Mouse (Mus musculus) MEL (cell line): ENCODE measurements around the gene Unc13c. TPM values are rescaled to one million over a fixed set of nuclear protein-coding genes. Genes with fewer than 3 reads are reported as not detected.

Source experiments
- DNase-seq: peaks from one replicate; pipeline ENCODE4 v3.0.0; 2011; ENCODE audit warnings: low read depth, low spot score
- H3K27ac ChIP-seq: 2 replicates; pipeline ENCODE4 v1.5.1; 2012; ENCODE audit warnings: low read depth, mild to moderate bottlenecking, control low read depth, low read length, moderate library complexity; ENCODE audit not compliant: control insufficient read depth
- H3K27me3 ChIP-seq, 2 experiments: fragments of 150-350 bp in 1 of 2; sonication (generic) in 1 of 2; 2 replicates each; pipeline ENCODE4 v1.6.1; 2012; ENCODE audit warnings: low read length in 2 of 2, mild to moderate bottlenecking in 2 of 2, improper control_type of control experiment in 1 of 2, moderate library complexity in 1 of 2; ENCODE audit not compliant: insufficient read depth in 2 of 2, control insufficient read depth in 1 of 2
- H3K36me3 ChIP-seq, 2 experiments: 2 replicates each; pipeline ENCODE4 v1.6.1; 2012 to 2014; ENCODE audit warnings: low read length in 2 of 2, improper control_type of control experiment in 1 of 2, inconsistent platforms in 1 of 2, mild to moderate bottlenecking in 1 of 2; ENCODE audit not compliant: insufficient read depth in 2 of 2, control insufficient read depth in 1 of 2
- H3K4me1 ChIP-seq, 2 experiments: fragments of 150-350 bp in 1 of 2; sonication (generic) in 1 of 2; 2 replicates each; pipeline ENCODE4 v1.6.1; 2012; ENCODE audit warnings: low read length in 2 of 2, improper control_type of control experiment in 1 of 2, mild to moderate bottlenecking in 1 of 2; ENCODE audit not compliant: insufficient read depth in 2 of 2, control insufficient read depth in 1 of 2
- H3K4me3 ChIP-seq, 2 experiments: fragments of 150-350 bp in 1 of 2; sonication (generic) in 1 of 2; 2 replicates each; pipeline ENCODE4 v1.5.1; 2012; ENCODE audit warnings: low read depth in 2 of 2, low read length in 2 of 2, mild to moderate bottlenecking in 2 of 2, moderate library complexity in 2 of 2, control low read depth in 1 of 2, improper control_type of control experiment in 1 of 2; ENCODE audit not compliant: control insufficient read depth in 1 of 2, insufficient read depth in 1 of 2
- H3K79me2 ChIP-seq: 2 replicates; pipeline ENCODE4 v1.6.1; 2012; ENCODE audit warnings: mild to moderate bottlenecking, low read length, moderate library complexity; ENCODE audit not compliant: control insufficient read depth, poor library complexity, insufficient read depth
- H3K9ac ChIP-seq: 2 replicates; pipeline ENCODE4 v1.6.1; 2012; ENCODE audit warnings: low read depth, mild to moderate bottlenecking, control low read depth, low read length, moderate library complexity; ENCODE audit not compliant: control insufficient read depth, poor library complexity, severe bottlenecking
- H3K9me3 ChIP-seq: fragments of 150-350 bp; sonication (generic); replicated peaks from 2 replicates; pipeline ENCODE4 v1.6.1; 2012; ENCODE audit warnings: mild to moderate bottlenecking, low read length, improper control_type of control experiment, moderate library complexity; ENCODE audit not compliant: insufficient read depth
- BHLHE40 ChIP-seq: IDR thresholded peaks from 2 replicates; pipeline ENCODE4 v1.6.1; 2012; ENCODE audit warnings: low read depth, mild to moderate bottlenecking, inconsistent platforms, low read length, improper control_type of control experiment, borderline replicate concordance
- EP300 ChIP-seq, 2 experiments: IDR thresholded peaks; 2 replicates each; pipeline ENCODE4 v1.6.1; 2011; ENCODE audit warnings: improper control_type of control experiment in 2 of 2, low read length in 2 of 2, low read depth in 1 of 2, mild to moderate bottlenecking in 1 of 2
- GATA1 ChIP-seq: IDR thresholded peaks from 2 replicates; pipeline ENCODE4 v1.6.1; 2011; ENCODE audit warnings: low read depth, low read length, improper control_type of control experiment
- HCFC1 ChIP-seq: IDR thresholded peaks from 2 replicates; pipeline ENCODE4 v1.6.1; 2012; ENCODE audit warnings: low read depth, mild to moderate bottlenecking, inconsistent platforms, low read length, improper control_type of control experiment, moderate library complexity
- KAT2A ChIP-seq: conservative IDR thresholded peaks from 2 replicates; pipeline ENCODE4 v1.6.1; 2012; ENCODE audit warnings: low read depth, low read length, improper control_type of control experiment, inconsistent platforms
- MEF2A ChIP-seq: IDR thresholded peaks from 2 replicates; pipeline ENCODE4 v1.6.1; 2014; ENCODE audit warnings: low read depth, mild to moderate bottlenecking, inconsistent platforms, low read length, improper control_type of control experiment; ENCODE audit not compliant: poor library complexity, insufficient replicate concordance, severe bottlenecking; ENCODE audit errors: extremely low read depth
- MXI1 ChIP-seq: IDR thresholded peaks from 2 replicates; pipeline ENCODE4 v1.6.1; 2011; ENCODE audit warnings: mild to moderate bottlenecking, low read depth, low read length, improper control_type of control experiment
- MYB ChIP-seq: IDR thresholded peaks from 2 replicates; pipeline ENCODE4 v1.6.1; 2011; ENCODE audit warnings: mild to moderate bottlenecking, low read depth, low read length, improper control_type of control experiment
- MYC ChIP-seq: IDR thresholded peaks from 2 replicates; pipeline ENCODE4 v1.6.1; 2011; ENCODE audit warnings: low read depth, mild to moderate bottlenecking, low read length, improper control_type of control experiment, moderate library complexity
- NELFE ChIP-seq: IDR thresholded peaks from 2 replicates; pipeline ENCODE4 v1.6.1; 2011; ENCODE audit warnings: low read depth, low read length, improper control_type of control experiment
- POLR2A ChIP-seq, 2 experiments: IDR thresholded peaks; 2 replicates each; pipeline ENCODE4 v1.6.1; 2011 to 2012; ENCODE audit warnings: low read length in 2 of 2, mild to moderate bottlenecking in 2 of 2, control low read depth in 1 of 2, improper control_type of control experiment in 1 of 2, low read depth in 1 of 2, moderate library complexity in 1 of 2; ENCODE audit not compliant: control insufficient read depth in 1 of 2, insufficient read depth in 1 of 2, poor library complexity in 1 of 2
- POLR2AphosphoS5 ChIP-seq: IDR thresholded peaks from 2 replicates; pipeline ENCODE4 v1.6.1; 2012; ENCODE audit warnings: low read depth, borderline replicate concordance, mild to moderate bottlenecking, inconsistent platforms, low read length, moderate library complexity, mixed read lengths
- RAD21 ChIP-seq: IDR thresholded peaks from 2 replicates; pipeline ENCODE4 v1.6.1; 2011; ENCODE audit warnings: mild to moderate bottlenecking, low read depth, low read length, improper control_type of control experiment
- SMC3 ChIP-seq: IDR thresholded peaks from 2 replicates; pipeline ENCODE4 v1.6.1; 2011; ENCODE audit warnings: low read depth, low read length, improper control_type of control experiment
- TAL1 ChIP-seq: IDR thresholded peaks from 2 replicates; pipeline ENCODE4 v1.6.1; 2012; ENCODE audit warnings: mild to moderate bottlenecking, inconsistent platforms, low read length, moderate library complexity, mixed read lengths
- TBP ChIP-seq: IDR thresholded peaks from 2 replicates; pipeline ENCODE4 v1.8.0; 2011; ENCODE audit warnings: low read depth, low read length, improper control_type of control experiment
- TCF12 ChIP-seq: IDR thresholded peaks from 2 replicates; pipeline ENCODE4 v1.6.1; 2014; ENCODE audit warnings: low read depth, mild to moderate bottlenecking, inconsistent platforms, low read length, improper control_type of control experiment, moderate library complexity
- UBTF ChIP-seq: IDR thresholded peaks from 2 replicates; pipeline ENCODE4 v1.6.1; 2012; ENCODE audit warnings: low read depth, mild to moderate bottlenecking, inconsistent platforms, low read length, improper control_type of control experiment, moderate library complexity, borderline replicate concordance; ENCODE audit not compliant: insufficient read depth
- ZKSCAN1 ChIP-seq: IDR thresholded peaks from 2 replicates; pipeline ENCODE4 v1.6.1; 2012; ENCODE audit warnings: low read depth, mild to moderate bottlenecking, inconsistent platforms, low read length, improper control_type of control experiment, moderate library complexity
- polyA plus RNA-seq, 2 experiments: library from polyadenylated mRNA; stranded (reverse) in 1 of 2; unstranded in 1 of 2; fragments of >175 nt in 1 of 2; fragments of >200 nt in 1 of 2; gene quantifications; 2 replicates each; pipeline versions ENCODE4 v1.2.1 to v1.2.4; 2012; ENCODE audit warnings: low replicate concordance in 2 of 2, low read depth in 1 of 2; ENCODE audit not compliant: insufficient read length in 2 of 2, insufficient read depth in 1 of 2, missing spikeins in 1 of 2
- total RNA-seq: library from RNA; depleted of rRNA; stranded (reverse); fragments of 300-350 nt; gene quantifications from 2 replicates; pipeline ENCODE4 v1.2.3, GENCODE M21; 2012

The Unc13c gene
- total and polyA plus RNA-seq, 3 experiments: not detected

DNA sequence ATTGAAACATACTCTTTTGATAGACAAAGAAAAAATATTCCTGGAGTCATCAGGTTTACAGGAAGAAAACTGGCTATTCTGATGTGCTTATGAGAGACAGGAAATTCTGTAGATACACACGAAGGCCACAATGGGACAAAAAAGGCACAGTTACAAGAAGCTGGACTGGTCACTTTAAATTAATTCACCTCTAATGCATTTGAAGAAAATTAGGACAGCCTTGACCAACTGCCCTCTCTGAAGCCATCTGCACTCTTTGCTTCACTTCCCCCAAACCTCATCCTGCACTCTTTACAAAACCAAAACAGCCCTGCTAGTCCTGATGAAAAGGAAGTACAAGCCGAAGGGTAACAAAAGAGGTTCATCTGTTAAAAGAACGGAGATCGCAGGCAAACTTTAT lies 194.2 kb downstream of the Unc13c start:
- no peaks in the 10 kb centered on the region for H3K4me1 ChIP-seq

DNA sequence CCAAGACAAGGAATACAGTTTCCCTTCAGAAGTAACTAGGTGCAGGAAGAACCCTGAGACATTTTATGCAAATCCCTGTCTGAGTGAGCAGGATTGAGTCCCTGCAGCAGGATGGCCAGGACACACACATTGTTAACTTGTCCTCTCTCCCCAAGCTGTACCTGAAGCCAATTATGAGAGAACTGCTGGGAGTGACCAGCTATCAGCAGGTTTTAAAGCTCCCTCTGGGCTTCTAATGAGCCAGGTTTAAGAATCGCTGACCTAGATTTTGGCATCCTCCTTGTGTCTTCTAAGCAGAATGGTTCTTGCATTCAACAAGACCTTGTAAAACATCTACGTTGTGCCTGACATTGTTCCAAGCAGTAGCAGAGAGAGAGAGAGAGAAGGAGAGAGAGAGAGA lies 213.6 kb downstream of the Unc13c start:
- Histone ChIP-seq H3K27me3 (no peaks in the 10 kb centered on the region), H3K9ac (no peak overlapping the region), H3K36me3 (no peaks in the 10 kb centered on the region), H3K4me1 (no peaks in the 10 kb centered on the region), H3K79me2 (no peaks in the 10 kb centered on the region), H3K9me3 (no peaks in the 10 kb centered on the region), H3K4me3 (no peak overlapping the region), H3K27ac (no peak overlapping the region)
- DNase-seq: no peak
- TF ChIP-seq GATA1: no peak
- no peak for TF ChIP-seq TBP
- TF ChIP-seq HCFC1: no peak
- no peak for TF ChIP-seq MEF2A
- TF ChIP-seq RAD21: no peak
- no peak for TF ChIP-seq SMC3
- TF ChIP-seq MYC: no peak
- no peak for TF ChIP-seq NELFE
- TF ChIP-seq TAL1: no peak
- no peak for TF ChIP-seq EP300 (IDR thresholded peaks at IDR 0.05; ENCODE audit: low read depth in 1 of 2, low read length in 2 of 2)

More for the DNA sequence above, 194.2 kb downstream of the Unc13c start:
- TF ChIP-seq MYB: no peak
- TF ChIP-seq GATA1: no peak
- no peak for TF ChIP-seq NELFE
- TF ChIP-seq MEF2A: no peak
- TF ChIP-seq POLR2A (IDR thresholded peaks at IDR 0.05; ENCODE audit: control insufficient read depth in 1 of 2, insufficient read depth in 1 of 2, low read depth in 1 of 2, low read length in 2 of 2, poor library complexity in 1 of 2): no peak
- no peak for TF ChIP-seq POLR2AphosphoS5
- TF ChIP-seq MXI1: no peak
- no peak for TF ChIP-seq MYC
- TF ChIP-seq, all 39 proteins: peak for 0
- Histone ChIP-seq H3K9me3 (no peaks in the 10 kb centered on the region), H3K27me3 (no peaks in the 10 kb centered on the region), H3K9ac (no peak overlapping the region), H3K27ac (no peak overlapping the region), H3K4me3 (no peak overlapping the region), H3K79me2 (no peaks in the 10 kb centered on the region), H3K36me3 (no peaks in the 10 kb centered on the region)
- DNase-seq: no peak

DNA sequence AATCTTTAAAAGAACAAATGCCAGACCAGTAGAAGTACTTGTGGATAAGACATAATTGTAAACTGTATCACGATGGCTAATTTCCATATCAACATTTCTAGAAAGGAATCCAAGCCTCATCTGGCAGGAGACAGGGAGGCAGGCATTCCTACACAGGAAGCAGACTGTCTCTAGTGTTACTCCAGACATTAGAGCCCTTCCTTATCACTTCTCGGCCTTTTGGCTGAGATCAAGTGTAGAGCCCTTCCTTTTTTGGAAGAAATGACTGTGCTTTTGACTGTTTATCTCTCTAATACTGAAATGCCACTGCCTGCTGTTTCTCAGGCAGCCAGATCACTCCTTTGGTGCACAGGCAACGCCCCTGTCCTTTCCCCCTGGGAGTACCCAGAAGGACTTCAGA lies 215.3 kb downstream of the Unc13c start:
- no peak overlapping the region for H3K9ac ChIP-seq
- H3K36me3 ChIP-seq: no peaks in the 10 kb centered on the region
- H3K4me1 ChIP-seq: no peaks in the 10 kb centered on the region
- H3K27ac ChIP-seq: no peak overlapping the region
- H3K27me3 ChIP-seq: no peaks in the 10 kb centered on the region
- no peaks in the 10 kb centered on the region for H3K79me2 ChIP-seq
- H3K4me3 ChIP-seq: no peak overlapping the region
- DNase-seq: no peak
- H3K9me3 ChIP-seq: no peaks in the 10 kb centered on the region
- no peak for TF ChIP-seq KAT2A
- no peak for TF ChIP-seq TCF12
- TF ChIP-seq TAL1: no peak
- TF ChIP-seq UBTF: no peak
- no peak for TF ChIP-seq ZKSCAN1
- no peak for TF ChIP-seq BHLHE40
